Mouse (Mus musculus) thymus, postnatal 10 days (tissue): ENCODE results near the gene Apon.
"Not testable (repeated sequence)": the region's sequence is repeated elsewhere in the genome, so short reads cannot be mapped to it uniquely, and the experiment has no call there.

ENCODE experiments used
- DNase-seq, 2 experiments: peaks; one replicate each; pipeline ENCODE4 v3.0.0; 2021; ENCODE audit warnings: low spot score in 2 of 2

Gene Apon

GRCm38 (mm10) chr10:128272819-128273439 is 19.0 kb downstream of the Apon start:
- DNase-seq, result not testable (repeated sequence)

- not testable (repeated sequence) for DNase-seq
These were observed 21.5 kb downstream of the Apon start for GRCm38 (mm10) chr10:128275374-128275773.

- no peak for DNase-seq
These were observed 24.3 kb downstream of the Apon start for GRCm38 (mm10) chr10:128278158-128278557.

- no peak for DNase-seq
These were observed 27.0 kb downstream of the Apon start for GRCm38 (mm10) chr10:128280943-128281342.

- DNase-seq, result no peak
These were observed 27.8 kb downstream of the Apon start for GRCm38 (mm10) chr10:128281682-128282081.

GRCm38 (mm10) chr10:128282886-128283450 is 29.1 kb downstream of the Apon start:
- DNase-seq, result no peak

- peak in 1 of 2 experiments; percentile 71 for DNase-seq
These were observed 30.0 kb downstream of the Apon start for GRCm38 (mm10) chr10:128283604-128284579.

- not testable (repeated sequence) for DNase-seq
These were observed 36.7 kb downstream of the Apon start for GRCm38 (mm10) chr10:128290594-128290993.

- DNase-seq, result no peak
These were observed 42.6 kb downstream of the Apon start for GRCm38 (mm10) chr10:128296370-128297090.

- DNase-seq, result no peak
These were observed 43.3 kb downstream of the Apon start for GRCm38 (mm10) chr10:128297221-128297620.

- DNase-seq, result no peak
These were observed 43.7 kb downstream of the Apon start for GRCm38 (mm10) chr10:128297622-128298021.

- no peak for DNase-seq
These were observed 44.3 kb downstream of the Apon start for GRCm38 (mm10) chr10:128298243-128298642.

- no peak for DNase-seq
These were observed 44.8 kb downstream of the Apon start, which contains the start of gene Il23a for GRCm38 (mm10) chr10:128298702-128299171. Gene Il23a, minus strand, starts transcription at chr10:128298752.

- no peak for DNase-seq
These were observed 48.5 kb downstream of the Apon start for GRCm38 (mm10) chr10:128302357-128302756.

- DNase-seq, result no peak
These were observed 48.9 kb downstream of the Apon start for GRCm38 (mm10) chr10:128302785-128303125.

GRCm38 (mm10) chr10:128303126-128304021 is 49.5 kb downstream of the Apon start, which contains the start of gene Pan2:
Gene Pan2, plus strand, starts transcription at chr10:128303335.
- DNase-seq, result peak; percentile 99 to 100
